Mouse (Mus musculus) mouse embryonic stem cell (cell line): ENCODE data around the gene Cds2.

ENCODE experiments used
- in situ Hi-C, 2 experiments: fragments of 300-500 bp; cut with MboI; formaldehyde crosslinking; loops; 1 replicate in 1 of 2; 3 replicates in 1 of 2; pipeline ENCODE4 v1.14.3; 2019 to 2020; ENCODE audit warnings: low sequenced_read_pairs in 2 of 2, low pct_unique_long_range_greater_than_20kb in 1 of 2, mixed read lengths in 1 of 2; ENCODE audit not compliant: unreplicated experiment in 1 of 2

The Cds2 gene

GRCm38 (mm10) chr2:132262879-132263398 lies at the start of gene Cds2:
Gene Cds2, plus strand, starts transcription at chr2:132263148.
- in situ Hi-C loops: no loop called here

- in situ Hi-C loops: no loop called here
Measured at GRCm38 (mm10) chr2:132221611-132222073, 41.3 kb upstream of the Cds2 start.

- in situ Hi-C loops: no loop called here
Measured at GRCm38 (mm10) chr2:132224359-132224758, 38.6 kb upstream of the Cds2 start.

- in situ Hi-C loops: loop anchor here (25.0 kb wide), 2 partner anchors 245 to 395 kb away; no protein-coding TSS in a partner anchor
Measured at GRCm38 (mm10) chr2:132232413-132232945, 30.5 kb upstream of the Cds2 start.

- in situ Hi-C loops: loop anchor here (25.0 kb wide), 2 partner anchors 247 to 397 kb away; no protein-coding TSS in a partner anchor
Measured at GRCm38 (mm10) chr2:132233985-132234765, 28.8 kb upstream of the Cds2 start.

- in situ Hi-C loops: loop anchor here (25.0 kb wide), 2 partner anchors 248 to 398 kb away; no protein-coding TSS in a partner anchor
Measured at GRCm38 (mm10) chr2:132235291-132235690, 27.7 kb upstream of the Cds2 start.

GRCm38 (mm10) chr2:132235975-132236374 lies 27.0 kb upstream of the Cds2 start:
- in situ Hi-C loops: loop anchor here (25.0 kb wide), 2 partner anchors 249 to 399 kb away; no protein-coding TSS in a partner anchor

- in situ Hi-C loops: loop anchor here (25.0 kb wide), 2 partner anchors 252 to 402 kb away; no protein-coding TSS in a partner anchor
Measured at GRCm38 (mm10) chr2:132239434-132239833, 23.5 kb upstream of the Cds2 start.

- in situ Hi-C loops: loop anchor here (5.0 to 25.0 kb wide), 6 partner anchors 103 to 416 kb away; no protein-coding TSS in a partner anchor
Measured at GRCm38 (mm10) chr2:132240457-132240856, 22.5 kb upstream of the Cds2 start.

GRCm38 (mm10) chr2:132243370-132243769 lies 19.6 kb upstream of the Cds2 start:
- in situ Hi-C loops: loop anchor here (5.0 to 25.0 kb wide), 6 partner anchors 106 to 419 kb away; no protein-coding TSS in a partner anchor

- in situ Hi-C loops: loop anchor here (10.0 to 25.0 kb wide), 4 partner anchors 113 to 423 kb away; no protein-coding TSS in a partner anchor
Measured at GRCm38 (mm10) chr2:132247539-132248313, 15.2 kb upstream of the Cds2 start, which contains the start of gene Tmem230. Gene Tmem230, minus strand, starts transcription at chr2:132247807.

- in situ Hi-C loops: no loop called here
Measured at GRCm38 (mm10) chr2:132251911-132252310, 11.0 kb upstream of the Cds2 start.

GRCm38 (mm10) chr2:132252542-132253528 lies 10.1 kb upstream of the Cds2 start, which contains the start of gene Pcna:
Gene Pcna, minus strand, starts transcription at chr2:132253314.
- in situ Hi-C loops: no loop called here

- in situ Hi-C loops: no loop called here
Measured at GRCm38 (mm10) chr2:132253603-132254002, 9.3 kb upstream of the Cds2 start.

GRCm38 (mm10) chr2:132257350-132258068 lies 5.4 kb upstream of the Cds2 start:
- in situ Hi-C loops: no loop called here

GRCm38 (mm10) chr2:132260601-132261000 lies 2.3 kb upstream of the Cds2 start:
- in situ Hi-C loops: no loop called here

GRCm38 (mm10) chr2:132262175-132262574 lies 773 bp upstream of the Cds2 start:
- in situ Hi-C loops: no loop called here
